Mouse (Mus musculus): ENCODE results near the gene Celf2. TPM values are rescaled to one million over a fixed set of nuclear protein-coding genes. Genes with fewer than 3 reads are reported as not detected.

The Celf2 gene
- polyA plus RNA-seq, 1 experiment from 2014 or later, result 182 TPM

GRCm38 (mm10) chr2:7087480-7087879, 421.9 kb downstream of the Celf2 start:
- 78% methylated on average over 14 of the region's 14 CpGs for WGBS
- Histone ChIP-seq H3K4me1 (replicated peaks) (peaks cover 17% of the 10 kb centered on the region), H3K9ac (replicated peaks) (no peak overlapping the region), H3K9me3 (no peaks in the 10 kb centered on the region), H3K4me2 (replicated peaks) (no peak overlapping the region), H3K27me3 (no peaks in the 10 kb centered on the region), H3K4me3 (replicated peaks) (no peak overlapping the region), H3K36me3 (no peaks in the 10 kb centered on the region), H3K27ac (no peak overlapping the region)
- ATAC-seq, result no peak

GRCm38 (mm10) chr2:7083489-7084090, 425.8 kb downstream of the Celf2 start:
- H3K36me3 ChIP-seq, result no peaks in the 10 kb centered on the region
- WGBS, result 66% methylated on average over 4 of the region's 4 CpGs
- no peak overlapping the region for H3K4me2 ChIP-seq (replicated peaks)
- ATAC-seq, result no peak
- H3K27me3 ChIP-seq, result no peaks in the 10 kb centered on the region
- no peaks in the 10 kb centered on the region for H3K9me3 ChIP-seq
- H3K4me3 ChIP-seq (replicated peaks), result no peak overlapping the region
- peaks cover 24% of the 10 kb centered on the region for H3K4me1 ChIP-seq (replicated peaks)
- H3K9ac ChIP-seq (replicated peaks), result no peak overlapping the region
- no peak overlapping the region for H3K27ac ChIP-seq

- Histone ChIP-seq H3K36me3 (no peaks in the 10 kb centered on the region; the same call in 1 of the 2 replicates), H3K27ac (no peak overlapping the region), H3K9me3 (peaks cover 5% of the 10 kb centered on the region), H3K4me3 (replicated peaks) (no peak overlapping the region), H3K9ac (replicated peaks) (no peak overlapping the region), H3K27me3 (no peaks in the 10 kb centered on the region), H3K4me1 (replicated peaks) (peaks cover 24% of the 10 kb centered on the region), H3K4me2 (replicated peaks) (no peak overlapping the region)
- no peak for ATAC-seq
- WGBS, result 74% methylated on average over 9 of the region's 9 CpGs
Measured at GRCm38 (mm10) chr2:7082376-7083025, 426.9 kb downstream of the Celf2 start.

- 5% methylated on average over 28 of the region's 28 CpGs for WGBS
Measured at GRCm38 (mm10) chr2:7080794-7081783, 428.3 kb downstream of the Celf2 start.

GRCm38 (mm10) chr2:7080086-7080485, 429.3 kb downstream of the Celf2 start:
- Histone ChIP-seq H3K27me3 (no peaks in the 10 kb centered on the region), H3K4me3 (replicated peaks) (no peak overlapping the region), H3K9me3 (peaks cover 24% of the 10 kb centered on the region), H3K4me1 (replicated peaks) (peaks cover 24% of the 10 kb centered on the region), H3K9ac (replicated peaks) (no peak overlapping the region), H3K36me3 (peaks cover 4% of the 10 kb centered on the region; the same call in 1 of the 2 replicates), H3K4me2 (replicated peaks) (no peak overlapping the region), H3K27ac (no peak overlapping the region)
- WGBS, result 71% methylated on average over 7 of the region's 7 CpGs
- no peak for ATAC-seq

More at GRCm38 (mm10) chr2:7080794-7081783, 428.3 kb downstream of the Celf2 start:
- Histone ChIP-seq H3K9me3 (peaks cover 15% of the 10 kb centered on the region), H3K4me1 (replicated peaks) (peaks cover 24% of the 10 kb centered on the region), H3K36me3 (peaks cover 4% of the 10 kb centered on the region; the same call in 1 of the 2 replicates), H3K4me3 (replicated peaks) (peak overlapping the region; percentile 31), H3K9ac (replicated peaks) (peak overlapping the region; percentile 60), H3K27ac (peak overlapping the region; percentile 66), H3K4me2 (replicated peaks) (peak overlapping the region; percentile 55), H3K27me3 (no peaks in the 10 kb centered on the region)
- peak; percentile 71 for ATAC-seq

GRCm38 (mm10) chr2:7079390-7079789, 430.0 kb downstream of the Celf2 start:
- WGBS, result 83% methylated on average over 2 of the region's 2 CpGs
- Histone ChIP-seq H3K9ac (replicated peaks) (no peak overlapping the region), H3K27me3 (no peaks in the 10 kb centered on the region), H3K4me1 (replicated peaks) (peaks cover 24% of the 10 kb centered on the region), H3K4me3 (replicated peaks) (no peak overlapping the region), H3K4me2 (replicated peaks) (no peak overlapping the region), H3K27ac (no peak overlapping the region), H3K9me3 (peaks cover 24% of the 10 kb centered on the region), H3K36me3 (peaks cover 4% of the 10 kb centered on the region; the same call in 1 of the 2 replicates)
- ATAC-seq, result no peak

GRCm38 (mm10) chr2:7073730-7074129, 435.6 kb downstream of the Celf2 start:
- no peak overlapping the region for H3K9ac ChIP-seq (replicated peaks)
- H3K4me2 ChIP-seq (replicated peaks), result no peak overlapping the region
- H3K4me3 ChIP-seq (replicated peaks), result no peak overlapping the region
- ATAC-seq, result no peak
- H3K27ac ChIP-seq, result no peak overlapping the region
- WGBS, result 87% methylated on average over 3 of the region's 3 CpGs
- peaks cover 24% of the 10 kb centered on the region for H3K9me3 ChIP-seq
- no peaks in the 10 kb centered on the region for H3K27me3 ChIP-seq
- no peaks in the 10 kb centered on the region for H3K4me1 ChIP-seq (replicated peaks)
- peaks cover 4% of the 10 kb centered on the region; the same call in 1 of the 2 replicates for H3K36me3 ChIP-seq

- no peak for ATAC-seq
- H3K4me1 ChIP-seq (replicated peaks), result no peaks in the 10 kb centered on the region
- no peak overlapping the region for H3K4me3 ChIP-seq (replicated peaks)
- no peaks in the 10 kb centered on the region for H3K27me3 ChIP-seq
- H3K27ac ChIP-seq, result no peak overlapping the region
- WGBS, result 75% methylated on average over 5 of the region's 5 CpGs
- peaks cover 4% of the 10 kb centered on the region; the same call in 1 of the 2 replicates for H3K36me3 ChIP-seq
- peaks cover 20% of the 10 kb centered on the region; the same call in 1 of the 2 replicates for H3K9me3 ChIP-seq
- H3K4me2 ChIP-seq (replicated peaks), result no peak overlapping the region
- no peak overlapping the region for H3K9ac ChIP-seq (replicated peaks)
Measured at GRCm38 (mm10) chr2:7072344-7073265, 436.8 kb downstream of the Celf2 start.

GRCm38 (mm10) chr2:7069458-7069857, 439.9 kb downstream of the Celf2 start:
- Histone ChIP-seq H3K36me3 (no peaks in the 10 kb centered on the region), H3K4me3 (replicated peaks) (no peak overlapping the region), H3K4me1 (replicated peaks) (no peaks in the 10 kb centered on the region), H3K27ac (no peak overlapping the region), H3K27me3 (no peaks in the 10 kb centered on the region), H3K4me2 (replicated peaks) (no peak overlapping the region), H3K9ac (replicated peaks) (no peak overlapping the region), H3K9me3 (no peaks in the 10 kb centered on the region)
- no peak for ATAC-seq
- WGBS, result 76% methylated on average over 3 of the region's 3 CpGs

- Histone ChIP-seq H3K4me3 (replicated peaks) (no peak overlapping the region), H3K4me1 (replicated peaks) (peaks cover 7% of the 10 kb centered on the region), H3K27me3 (no peaks in the 10 kb centered on the region), H3K27ac (no peak overlapping the region), H3K4me2 (replicated peaks) (no peak overlapping the region), H3K9me3 (no peaks in the 10 kb centered on the region), H3K9ac (replicated peaks) (no peak overlapping the region), H3K36me3 (no peaks in the 10 kb centered on the region)
- no peak for ATAC-seq
- 78% methylated on average over 6 of the region's 6 CpGs for WGBS
Measured at GRCm38 (mm10) chr2:7068281-7068680, 441.1 kb downstream of the Celf2 start.

GRCm38 (mm10) chr2:7063574-7064192, 445.7 kb downstream of the Celf2 start:
- no peaks in the 10 kb centered on the region for H3K27me3 ChIP-seq
- no peak overlapping the region for H3K27ac ChIP-seq
- peaks cover 11% of the 10 kb centered on the region for H3K4me1 ChIP-seq (replicated peaks)
- H3K4me2 ChIP-seq (replicated peaks), result peak overlapping the region; percentile 32
- no peaks in the 10 kb centered on the region for H3K36me3 ChIP-seq
- H3K9ac ChIP-seq (replicated peaks), result no peak overlapping the region; the same call in 1 of the 2 replicates
- no peak overlapping the region for H3K4me3 ChIP-seq (replicated peaks)
- ATAC-seq, result no peak
- no peaks in the 10 kb centered on the region for H3K9me3 ChIP-seq
- 20% methylated on average over 12 of the region's 12 CpGs for WGBS
